Mouse (Mus musculus): Measurements from ENCODE around the gene Tctex1d2. TPM values are rescaled to one million over a fixed set of nuclear protein-coding genes. Genes with fewer than 3 reads are reported as not detected.

The Tctex1d2 gene
- total and polyA plus RNA-seq, 3 experiments: not detected

DNA sequence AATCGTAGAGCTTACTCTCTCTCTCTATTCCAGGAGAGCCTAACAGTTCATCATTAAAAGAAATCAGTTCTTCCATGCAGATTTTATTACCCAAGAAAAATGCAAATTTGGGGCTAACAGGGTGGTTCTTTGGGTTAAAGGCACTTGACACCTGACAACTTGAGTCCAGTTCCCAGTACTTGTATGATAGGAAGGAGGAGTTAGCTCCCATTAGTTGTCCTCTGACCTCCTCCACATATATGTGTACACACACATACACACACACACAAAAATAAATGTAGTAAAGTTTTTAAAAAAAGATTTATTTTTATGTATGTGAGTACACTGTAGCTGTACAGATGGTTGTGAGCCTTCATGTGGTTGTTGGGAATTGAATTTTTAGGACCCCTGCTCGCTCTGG is 30.6 kb downstream of the Tctex1d2 start:
- in situ Hi-C loops (cut with MboI; ENCODE audit: low pct_ligation_motif_present, low pct_unique_long_range_greater_than_20kb, low sequenced_read_pairs): loop anchor here (25.0 kb wide), 1 partner anchor 188 kb away; the partner anchor contains the start of gene Smco1
- Histone ChIP-seq H3K4me3 (replicated peaks in 1 of 3; ENCODE audit: low read depth in 2 of 3, low read length in 2 of 3, poor library complexity in 1 of 3) (no peak overlapping the region), H3K4me2 (ENCODE audit: insufficient read depth, low read depth, poor library complexity, severe bottlenecking) (no peak overlapping the region), H3K9ac (ENCODE audit: insufficient read depth, low read depth) (no peak overlapping the region), H3K27ac (ENCODE audit: insufficient read depth, low read depth) (no peak overlapping the region), H3K27me3 (replicated peaks) (no peaks in the 10 kb centered on the region), H3K9me3 (replicated peaks; ENCODE audit: low read length) (no peaks in the 10 kb centered on the region), H3K36me3 (replicated peaks in 1 of 2; ENCODE audit: control insufficient read depth in 1 of 2, insufficient read depth in 1 of 2, low read length in 1 of 2) (peaks cover 5 to 31% of the 10 kb centered on the region in 2 experiments), H3K4me1 (ENCODE audit: control insufficient read depth in 1 of 2, insufficient read depth in 2 of 2) (peaks cover 0 to 6% of the 10 kb centered on the region in 2 experiments; a peak in 1 of 4 replicates), H3K79me2 (replicated peaks; ENCODE audit: control insufficient read depth, extremely low read depth, insufficient read depth, poor library complexity, severe bottlenecking) (no peaks in the 10 kb centered on the region; the same call in 1 of the 2 replicates)
- DNase-seq (ENCODE audit: extremely low read depth): no peak
- dilution Hi-C loops (cut with MboI; ENCODE audit: extremely low pct_ligation_motif_present, extremely low pct_unique_long_range_greater_than_20kb, low sequenced_read_pairs): no loop called here
- no peak for TF ChIP-seq SIN3A (IDR thresholded peaks at IDR 0.05; ENCODE audit: low read length)
- TF ChIP-seq IRF4 (IDR thresholded peaks at IDR 0.05; ENCODE audit: low read depth, low read length): no peak
- TF ChIP-seq ZC3H11A (IDR thresholded peaks at IDR 0.05; ENCODE audit: low read depth, low read length): no peak
- TF ChIP-seq TCF12 (IDR thresholded peaks at IDR 0.05; ENCODE audit: low read depth, low read length): no peak
- TF ChIP-seq JUND (conservative IDR thresholded peaks at IDR 0.05; ENCODE audit: low read depth, low read length): no peak
- no peak for TF ChIP-seq NRF1 (IDR thresholded peaks at IDR 0.05; ENCODE audit: low read depth, low read length)
- TF ChIP-seq CHD1 (IDR thresholded peaks at IDR 0.05; ENCODE audit: low read depth, low read length): no peak
- TF ChIP-seq ZKSCAN1 (IDR thresholded peaks at IDR 0.05; ENCODE audit: borderline replicate concordance, low read depth, low read length): no peak
- no peak for TF ChIP-seq SMC3 (IDR thresholded peaks at IDR 0.05; ENCODE audit: low read depth, low read length)
- no peak for TF ChIP-seq MAX (IDR thresholded peaks at IDR 0.05; ENCODE audit: low read length)
- TF ChIP-seq ZMIZ1 (IDR thresholded peaks at IDR 0.05; ENCODE audit: low read depth, low read length): no peak
- no peak for TF ChIP-seq RCOR1 (conservative IDR thresholded peaks at IDR 0.05; ENCODE audit: low read depth, low read length)
- TF ChIP-seq POLR2A (IDR thresholded peaks at IDR 0.05; ENCODE audit: low read depth, low read length): no peak
- no peak for TF ChIP-seq TBP (conservative IDR thresholded peaks at IDR 0.05; ENCODE audit: low read depth, low read length)
- TF ChIP-seq MEF2A (IDR thresholded peaks at IDR 0.05; ENCODE audit: borderline replicate concordance, low read depth, low read length): no peak

GRCm38 (mm10) chr16:32453102-32453501 is 33.6 kb downstream of the Tctex1d2 start:
- TF ChIP-seq SIN3A (IDR thresholded peaks at IDR 0.05; ENCODE audit: low read length) (no peak), TBP (conservative IDR thresholded peaks at IDR 0.05; ENCODE audit: low read depth, low read length) (no peak), MAZ (IDR thresholded peaks at IDR 0.05; ENCODE audit: low read depth, low read length) (no peak), TCF12 (IDR thresholded peaks at IDR 0.05; ENCODE audit: low read depth, low read length) (no peak), PAX5 (IDR thresholded peaks at IDR 0.05; ENCODE audit: low read length) (no peak), KAT2A (IDR thresholded peaks at IDR 0.05; ENCODE audit: insufficient replicate concordance, low read length) (no peak), JUN (IDR thresholded peaks at IDR 0.05; ENCODE audit: insufficient read depth, low read depth, low read length) (no peak), E2F4 (IDR thresholded peaks at IDR 0.05; ENCODE audit: insufficient replicate concordance, low read depth, low read length) (no peak), IRF4 (IDR thresholded peaks at IDR 0.05; ENCODE audit: low read depth, low read length) (no peak), POLR2AphosphoS2 (IDR thresholded peaks at IDR 0.05; ENCODE audit: low read depth, low read length) (no peak)
- no peak overlapping the region for H3K4me3 ChIP-seq (replicated peaks in 1 of 3; ENCODE audit: low read depth in 2 of 3, low read length in 2 of 3, poor library complexity in 1 of 3)
- DNase-seq (ENCODE audit: extremely low read depth): no peak
- no peaks in the 10 kb centered on the region for H3K27me3 ChIP-seq (replicated peaks)
- in situ Hi-C loops (cut with MboI; ENCODE audit: low pct_ligation_motif_present, low pct_unique_long_range_greater_than_20kb, low sequenced_read_pairs) (loop anchor here (25.0 kb wide), 1 partner anchor 191 kb away; the partner anchor contains the start of gene Smco1), dilution Hi-C loops (cut with MboI; ENCODE audit: extremely low pct_ligation_motif_present, extremely low pct_unique_long_range_greater_than_20kb, low sequenced_read_pairs) (no loop called here)
- H3K9ac ChIP-seq (ENCODE audit: insufficient read depth, low read depth): no peak overlapping the region
- H3K79me2 ChIP-seq (replicated peaks; ENCODE audit: control insufficient read depth, extremely low read depth, insufficient read depth, poor library complexity, severe bottlenecking): no peaks in the 10 kb centered on the region; the same call in 1 of the 2 replicates
- H3K4me2 ChIP-seq (ENCODE audit: insufficient read depth, low read depth, poor library complexity, severe bottlenecking): no peak overlapping the region
- H3K4me1 ChIP-seq (ENCODE audit: control insufficient read depth in 1 of 2, insufficient read depth in 2 of 2): peaks cover 2 to 12% of the 10 kb centered on the region in 2 experiments; a peak in 2 of 4 replicates
- H3K27ac ChIP-seq (ENCODE audit: insufficient read depth, low read depth): no peak overlapping the region
- H3K9me3 ChIP-seq (replicated peaks; ENCODE audit: low read length): no peaks in the 10 kb centered on the region
- H3K36me3 ChIP-seq (replicated peaks in 1 of 2; ENCODE audit: control insufficient read depth in 1 of 2, insufficient read depth in 1 of 2, low read length in 1 of 2): peaks cover 12 to 42% of the 10 kb centered on the region in 2 experiments
